In genomic region chr12:3776015-3776414, GRCm38 (mm10) we compare ENCODE assay signal across 19 mouse cellular contexts. TPM values are rescaled to one million over a fixed set of nuclear protein-coding genes. Genes with fewer than 3 reads are reported as not detected.
A peak's percentile ranks its signal among the peaks of the same experiment; 100 is the strongest.
DNase-seq lines count a peak whose midpoint lies in the region; ATAC-seq and TF ChIP-seq lines count a peak whose summit lies in the region.
"Had no signal": no experiment of that assay in that cellular context is flagged by ENCODE, and none has a peak within 500 bp of the region (broad histone marks: within the 10 kb centered on the region; RNA-seq: fewer than 3 reads in every experiment).

No protein-coding gene starts in this region.

- 0 out of 2 replicates have a peak overlapping the region, but pooled peaks have one; percentile 47 for H3K27ac ChIP-seq in intestine, embryonic 16.5 days (ENCODE audit: low read length)
- H3K27ac ChIP-seq in left cerebral cortex, adult 2 months = no peak overlapping the region
- H3K27ac ChIP-seq in forebrain, embryonic 11.5 days (ENCODE audit: low read depth, low read length) = no peak overlapping the region
- H3K27ac ChIP-seq: embryonic facial prominence, embryonic 12.5 days; forebrain, embryonic 12.5 days; heart, embryonic 13.5 days; hindbrain, embryonic 12.5 days; hindbrain, postnatal 0 days had no signal

- H3K27me3 ChIP-seq in intestine, embryonic 16.5 days (replicated peaks; ENCODE audit: control insufficient read depth, insufficient read depth, low read length) = no peaks in the 10 kb centered on the region
- no peaks in the 10 kb centered on the region for H3K27me3 ChIP-seq in megakaryocyte, embryonic 14.5 days (replicated peaks)
- H3K27me3 ChIP-seq in forebrain, embryonic 11.5 days (ENCODE audit: control insufficient read depth, insufficient read depth, low read length) = no peaks in the 10 kb centered on the region
- H3K27me3 ChIP-seq: embryonic facial prominence, embryonic 12.5 days; forebrain, embryonic 12.5 days; heart, embryonic 13.5 days had no signal

- peak; percentile 28; the same call in 1 of the 2 replicates for ATAC-seq in common myeloid progenitor, adult 5-6 weeks (replicated peaks; ENCODE audit: low read depth, poor library complexity, severe bottlenecking)
- ATAC-seq in intestine, embryonic 16.5 days = peak; percentile 19; the same call in 1 of the 2 replicates
- ATAC-seq in forebrain, embryonic 11.5 days (replicated peaks; ENCODE audit: low FRiP score) = no peak
- ATAC-seq: forebrain, embryonic 16.5 days; hindbrain, postnatal 0 days had no signal

- DNase-seq in left cerebral cortex, adult 2 months (ENCODE audit: extremely low spot score in 1 of 2, low spot score in 2 of 2) = no peak
- no peak for DNase-seq in forebrain, embryonic 11.5 days (ENCODE audit: low spot score)
- no peak for DNase-seq in cerebellum, postnatal 10 days
- DNase-seq in liver = no peak
- DNase-seq: adrenal gland, postnatal 14 days; cerebellum, adult 2 months; cerebellum, postnatal 14 days; gastrocnemius, postnatal 14 days; heart, adult 11 months; heart, postnatal 36 days had no signal

- no peak overlapping the region for H3K9ac ChIP-seq in intestine, embryonic 16.5 days (ENCODE audit: low read depth, low read length)
- no peak overlapping the region for H3K9ac ChIP-seq in forebrain, embryonic 11.5 days (ENCODE audit: low read length)
- H3K9ac ChIP-seq: embryonic facial prominence, embryonic 12.5 days; forebrain, embryonic 12.5 days; heart, embryonic 13.5 days; hindbrain, embryonic 12.5 days had no signal

- intact Hi-C loops in left cerebral cortex, adult 2 months (cut with DNase I) = no loop called here

- H3K9me3 ChIP-seq in intestine, embryonic 16.5 days (ENCODE audit: control insufficient read depth, low read length) = no peaks in the 10 kb centered on the region
- no peaks in the 10 kb centered on the region for H3K9me3 ChIP-seq in megakaryocyte, embryonic 14.5 days
- no peaks in the 10 kb centered on the region for H3K9me3 ChIP-seq in forebrain, embryonic 11.5 days (ENCODE audit: control insufficient read depth, low read length)
- H3K9me3 ChIP-seq: embryonic facial prominence, embryonic 12.5 days; forebrain, embryonic 12.5 days; heart, embryonic 13.5 days; hindbrain, embryonic 12.5 days had no signal

- TF ChIP-seq CTCF in left cerebral cortex, adult 2 months (IDR thresholded peaks at IDR 0.05) = no peak

- H3K4me3 ChIP-seq in intestine, embryonic 16.5 days (ENCODE audit: low read length) = no peak overlapping the region
- H3K4me3 ChIP-seq in megakaryocyte, embryonic 14.5 days (replicated peaks) = peak overlapping the region; percentile 42
- H3K4me3 ChIP-seq in left cerebral cortex, adult 2 months = no peak overlapping the region
- H3K4me3 ChIP-seq in forebrain, embryonic 11.5 days (ENCODE audit: low read depth, low read length) = no peak overlapping the region
- H3K4me3 ChIP-seq: embryonic facial prominence, embryonic 12.5 days; forebrain, embryonic 12.5 days; heart, embryonic 13.5 days; hindbrain, embryonic 12.5 days had no signal

- H3K36me3 ChIP-seq in intestine, embryonic 16.5 days (ENCODE audit: control insufficient read depth, insufficient read depth, low read length) = no peaks in the 10 kb centered on the region
- peaks cover 8% of the 10 kb centered on the region for H3K36me3 ChIP-seq in megakaryocyte, embryonic 14.5 days (replicated peaks; ENCODE audit: low read length)
- no peaks in the 10 kb centered on the region for H3K36me3 ChIP-seq in forebrain, embryonic 11.5 days (ENCODE audit: control insufficient read depth, insufficient read depth, low read length)
- H3K36me3 ChIP-seq: embryonic facial prominence, embryonic 12.5 days had no signal

- H3K4me1 ChIP-seq in intestine, embryonic 16.5 days (ENCODE audit: control insufficient read depth, insufficient read depth, low read length) = peaks cover 38% of the 10 kb centered on the region
- H3K4me1 ChIP-seq in megakaryocyte, embryonic 14.5 days = peaks cover 89% of the 10 kb centered on the region
- H3K4me1 ChIP-seq in forebrain, embryonic 11.5 days (replicated peaks; ENCODE audit: control insufficient read depth, insufficient read depth, low read length) = peaks cover 7% of the 10 kb centered on the region

- H3K4me2 ChIP-seq in intestine, embryonic 16.5 days (ENCODE audit: low read depth, low read length) = no peak overlapping the region
- H3K4me2 ChIP-seq in forebrain, embryonic 11.5 days (ENCODE audit: low read depth, low read length, severe bottlenecking) = no peak overlapping the region
- H3K4me2 ChIP-seq: embryonic facial prominence, embryonic 12.5 days; forebrain, embryonic 12.5 days; heart, embryonic 13.5 days; hindbrain, embryonic 12.5 days had no signal

- WGBS in intestine, embryonic 16.5 days = 84% methylated on average over 2 of the region's 2 CpGs
- 97% methylated on average over 2 of the region's 2 CpGs for WGBS in forebrain, embryonic 11.5 days

RNA-seq across cellular contexts. Expression of gene Dnmt3a, which starts 29.8 kb away (rescaled TPM):
- total RNA-seq in common myeloid progenitor, adult 5-6 weeks (2017) = 23.7 and 24.7 TPM in 2 replicates
- 52.8 and 53.8 TPM in 2 replicates for polyA plus RNA-seq in intestine, embryonic 16.5 days (2015; fragmentation: Nextera tagmentation; extraction: Ambion mirVana)
- polyA plus RNA-seq in megakaryocyte, embryonic 14.5 days (2012; ENCODE audit: insufficient read depth, low replicate concordance) = 27.5 and 30.1 TPM in 2 replicates
- total RNA-seq in left cerebral cortex, adult 2 months (2021) = 100 to 1,000 TPM in 1 of 2 experiments, 10 to 100 TPM in 1; 99.8 to 116 TPM
- polyA plus RNA-seq in forebrain, embryonic 11.5 days (2014; fragmentation: Nextera tagmentation; extraction: Ambion mirVana) = 102 and 104 TPM in 2 replicates
